Mouse (Mus musculus) liver, embryonic 14.5 days (tissue): ENCODE measurements around the gene Fryl.

Source experiments
- CTCF ChIP-seq: IDR thresholded peaks from 2 replicates; pipeline ENCODE4 v1.5.1; 2016; ENCODE audit warnings: antibody characterized with exemption, low read depth, control low read depth
- EP300 ChIP-seq: IDR thresholded peaks from 2 replicates; pipeline ENCODE4 v1.6.1; 2016; ENCODE audit warnings: antibody characterized with exemption, low read depth

DNA sequence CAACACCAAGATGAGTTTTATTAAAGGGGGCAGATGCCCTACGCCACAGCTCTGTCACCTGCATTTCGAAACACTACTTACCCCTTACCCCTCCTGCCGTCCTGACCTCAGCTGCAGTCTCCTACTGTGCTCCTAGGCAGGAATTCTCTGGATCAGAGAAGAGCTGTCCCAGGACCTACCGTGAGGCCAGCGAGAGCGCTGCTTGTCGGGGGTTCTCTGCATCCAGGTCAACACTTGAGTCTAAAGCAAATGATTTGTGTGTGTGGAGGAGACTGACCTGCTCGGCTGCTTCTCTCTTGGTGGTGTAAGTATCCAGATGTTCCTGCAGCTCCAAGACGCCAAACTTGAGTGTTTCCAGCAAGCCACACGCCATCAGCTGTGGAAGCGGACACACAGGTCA lies 223.9 kb downstream of the Fryl start:
- no peak for TF ChIP-seq CTCF
- TF ChIP-seq EP300, result no peak
